Mouse (Mus musculus) stomach, adult 2 months (tissue): ENCODE data around the gene Trappc13. TPM values are rescaled to one million over a fixed set of nuclear protein-coding genes. Genes with fewer than 3 reads are reported as not detected.

Experiments
- polyA plus RNA-seq: library from polyadenylated mRNA; depleted of rRNA; stranded (reverse); fragments of >200 nt; gene quantifications from 2 replicates; pipeline ENCODE4 v1.2.3, GENCODE M21; 2012; rRNA removed

Trappc13 gene
- 1.7 and 1.8 TPM in 2 replicates for polyA plus RNA-seq

GRCm38 (mm10) chr13:104177796-104178649, at the start of gene Trappc13:
Trappc13 (minus strand) TSS chr13:104178469.

GRCm38 (mm10) chr13:104178650-104179121, 417 bp upstream of the Trappc13 start, which contains the start of gene Trim23:
Trim23 (plus strand) TSS chr13:104178797.

GRCm38 (mm10) chr13:104109288-104109815, 68.9 kb downstream of the Trappc13 start, which contains the start of the genes Nln and Sgtb:
Nln (minus strand) TSS chr13:104109614.
Sgtb (plus strand) TSS chr13:104109741.

Other genes starting within 250 kb of the Trappc13 start
- 3.4 and 5.3 TPM in 2 replicates for gene Nln, start 68.9 kb downstream of the Trappc13 start, polyA plus RNA-seq
- 0.23 and 0.24 TPM in 2 replicates for gene Sgtb, start 68.7 kb downstream of the Trappc13 start, polyA plus RNA-seq
- 0.15 and 0.17 TPM in 2 replicates for gene Trim23, start 328 bp upstream of the Trappc13 start, polyA plus RNA-seq
- gene Cenpk, start 50.1 kb upstream of the Trappc13 start, polyA plus RNA-seq: not detected in 2 replicates
- gene Ppwd1, start 50.4 kb upstream of the Trappc13 start, polyA plus RNA-seq: 0.12 and 0.18 TPM in 2 replicates
- 0.16 and 0.30 TPM in 2 replicates for gene Adamts6, start 109.4 kb upstream of the Trappc13 start, polyA plus RNA-seq